Mouse (Mus musculus) kidney, postnatal 10 days (tissue): ENCODE results near the gene Cracr2a.

Experiments used
- DNase-seq: peaks from one replicate; pipeline ENCODE4 v3.0.0; 2021; ENCODE audit warnings: mixed read lengths

Gene Cracr2a

GRCm38 (mm10) chr6:127629249-127629648 is 68.1 kb downstream of the Cracr2a start:
- DNase-seq = no peak

- DNase-seq = no peak
These were observed 73.7 kb downstream of the Cracr2a start for GRCm38 (mm10) chr6:127634858-127635257.

GRCm38 (mm10) chr6:127635462-127636189 is 74.5 kb downstream of the Cracr2a start:
- no peak for DNase-seq

- DNase-seq = no peak
These were observed 80.1 kb downstream of the Cracr2a start for GRCm38 (mm10) chr6:127641077-127641801.

GRCm38 (mm10) chr6:127655988-127656387 is 94.8 kb downstream of the Cracr2a start:
- DNase-seq = no peak

GRCm38 (mm10) chr6:127657152-127657551 is 96.0 kb downstream of the Cracr2a start:
- DNase-seq = no peak

- no peak for DNase-seq
These were observed 98.3 kb downstream of the Cracr2a start for GRCm38 (mm10) chr6:127659472-127659871.

- no peak for DNase-seq
These were observed 98.8 kb downstream of the Cracr2a start for GRCm38 (mm10) chr6:127659966-127660365.

GRCm38 (mm10) chr6:127661717-127662292 is 100.7 kb downstream of the Cracr2a start:
- no peak for DNase-seq

- DNase-seq = no peak
These were observed 102.1 kb downstream of the Cracr2a start for GRCm38 (mm10) chr6:127663263-127663662.

GRCm38 (mm10) chr6:127669313-127669712 is 108.2 kb downstream of the Cracr2a start:
- no peak for DNase-seq

- no peak for DNase-seq
These were observed 108.9 kb downstream of the Cracr2a start for GRCm38 (mm10) chr6:127670031-127670430.

- DNase-seq = no peak
These were observed 110.9 kb downstream of the Cracr2a start for GRCm38 (mm10) chr6:127672071-127672470.

GRCm38 (mm10) chr6:127676866-127677265 is 115.7 kb downstream of the Cracr2a start:
- DNase-seq = no peak

GRCm38 (mm10) chr6:127678320-127678719 is 117.2 kb downstream of the Cracr2a start:
- no peak for DNase-seq

GRCm38 (mm10) chr6:127678998-127679397 is 117.9 kb downstream of the Cracr2a start:
- no peak for DNase-seq

- DNase-seq = no peak
These were observed 119.6 kb downstream of the Cracr2a start for GRCm38 (mm10) chr6:127680784-127681183.

GRCm38 (mm10) chr6:127683561-127683960 is 122.4 kb downstream of the Cracr2a start:
- DNase-seq = no peak

- no peak for DNase-seq
These were observed 123.8 kb downstream of the Cracr2a start for GRCm38 (mm10) chr6:127684981-127685380.

- DNase-seq = no peak
These were observed 126.2 kb downstream of the Cracr2a start for GRCm38 (mm10) chr6:127687181-127687860.

GRCm38 (mm10) chr6:127692298-127692697 is 131.2 kb downstream of the Cracr2a start:
- no peak for DNase-seq

- no peak for DNase-seq
These were observed 132.5 kb downstream of the Cracr2a start for GRCm38 (mm10) chr6:127693681-127694080.
